Mouse (Mus musculus) left cerebral cortex, adult 2 months (tissue): ENCODE measurements around the gene D430042O09Rik. TPM values are rescaled to one million over a fixed set of nuclear protein-coding genes. Genes with fewer than 3 reads are reported as not detected.

Experiments used
- DNase-seq, 2 experiments: peaks; one replicate each; pipeline ENCODE4 v3.0.0; 2021 to 2022; ENCODE audit warnings: low spot score in 2 of 2, mixed read lengths in 1 of 2; ENCODE audit errors: extremely low spot score in 1 of 2
- H3K27ac ChIP-seq: fragments of 200-600 bp; 2 replicates; pipeline ENCODE4 v1.8.1; 2022
- H3K4me3 ChIP-seq: fragments of 200-600 bp; 2 replicates; pipeline ENCODE4 v1.8.1; 2022
- CTCF ChIP-seq: fragments of 200-600 bp; IDR thresholded peaks from 2 replicates; pipeline ENCODE4 v1.8.1; 2022; ENCODE audit warnings: antibody characterized with exemption, mild to moderate bottlenecking, moderate library complexity
- intact Hi-C: fragments of 180-260 bp; cut with DNase I; formaldehyde crosslinking; loops from one replicate; pipeline ENCODE4 v1.15.1; 2025
- total RNA-seq, 2 experiments: library from RNA; stranded (reverse); gene quantifications; 2 replicates each; pipeline ENCODE4 v1.2.3; 2021

Gene D430042O09Rik
- total RNA-seq, 2 experiments from 2014 or later = 25.9 to 28.3 TPM

- TF ChIP-seq CTCF = no peak
- Histone ChIP-seq H3K4me3 (no peak overlapping the region), H3K27ac (no peak overlapping the region)
- intact Hi-C loops = no loop called here
- no peak for DNase-seq
Measured at GRCm38 (mm10) chr7:125714803-125715202, 7.1 kb downstream of the D430042O09Rik start.

- intact Hi-C loops = no loop called here
- no peak overlapping the region for H3K27ac ChIP-seq
Measured at GRCm38 (mm10) chr7:125716724-125717123, 9.0 kb downstream of the D430042O09Rik start.

GRCm38 (mm10) chr7:125717612-125718011 lies 9.9 kb downstream of the D430042O09Rik start:
- no peak for DNase-seq
- Histone ChIP-seq H3K27ac (no peak overlapping the region), H3K4me3 (no peak overlapping the region)
- no peak for TF ChIP-seq CTCF
- intact Hi-C loops = no loop called here

More at GRCm38 (mm10) chr7:125716724-125717123, 9.0 kb downstream of the D430042O09Rik start:
- no peak overlapping the region for H3K4me3 ChIP-seq
- no peak for DNase-seq
- TF ChIP-seq CTCF = no peak

- TF ChIP-seq CTCF = no peak
- no peak for DNase-seq
- Histone ChIP-seq H3K27ac (no peak overlapping the region), H3K4me3 (no peak overlapping the region)
- intact Hi-C loops = no loop called here
Measured at GRCm38 (mm10) chr7:125720370-125720769, 12.7 kb downstream of the D430042O09Rik start.

GRCm38 (mm10) chr7:125721033-125721432 lies 13.3 kb downstream of the D430042O09Rik start:
- intact Hi-C loops = no loop called here
- Histone ChIP-seq H3K4me3 (no peak overlapping the region), H3K27ac (no peak overlapping the region)
- DNase-seq = no peak
- TF ChIP-seq CTCF = no peak

DNA sequence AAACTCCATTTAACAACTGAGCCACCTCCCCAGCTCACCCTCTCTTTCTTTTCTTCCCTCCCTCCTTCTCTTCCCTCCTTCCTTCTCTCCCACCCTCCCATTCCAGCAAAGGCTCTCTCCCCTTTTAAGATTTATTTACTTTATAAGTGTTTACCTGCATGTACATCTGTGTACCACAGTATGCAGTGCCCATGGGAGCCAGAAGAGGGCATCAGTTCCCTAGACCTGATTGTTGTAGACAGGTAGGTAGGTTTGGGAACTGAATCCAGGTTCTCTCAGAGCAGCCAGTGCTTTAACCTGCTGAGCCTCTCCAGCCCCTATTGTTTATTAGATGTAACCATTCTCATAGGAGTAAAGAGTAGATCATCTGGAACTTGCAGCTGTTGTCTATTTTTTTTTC lies 14.4 kb downstream of the D430042O09Rik start:
- Histone ChIP-seq H3K27ac (no peak overlapping the region), H3K4me3 (no peak overlapping the region)
- intact Hi-C loops = no loop called here
- DNase-seq = no peak
- peak; percentile 36 for TF ChIP-seq CTCF

DNA sequence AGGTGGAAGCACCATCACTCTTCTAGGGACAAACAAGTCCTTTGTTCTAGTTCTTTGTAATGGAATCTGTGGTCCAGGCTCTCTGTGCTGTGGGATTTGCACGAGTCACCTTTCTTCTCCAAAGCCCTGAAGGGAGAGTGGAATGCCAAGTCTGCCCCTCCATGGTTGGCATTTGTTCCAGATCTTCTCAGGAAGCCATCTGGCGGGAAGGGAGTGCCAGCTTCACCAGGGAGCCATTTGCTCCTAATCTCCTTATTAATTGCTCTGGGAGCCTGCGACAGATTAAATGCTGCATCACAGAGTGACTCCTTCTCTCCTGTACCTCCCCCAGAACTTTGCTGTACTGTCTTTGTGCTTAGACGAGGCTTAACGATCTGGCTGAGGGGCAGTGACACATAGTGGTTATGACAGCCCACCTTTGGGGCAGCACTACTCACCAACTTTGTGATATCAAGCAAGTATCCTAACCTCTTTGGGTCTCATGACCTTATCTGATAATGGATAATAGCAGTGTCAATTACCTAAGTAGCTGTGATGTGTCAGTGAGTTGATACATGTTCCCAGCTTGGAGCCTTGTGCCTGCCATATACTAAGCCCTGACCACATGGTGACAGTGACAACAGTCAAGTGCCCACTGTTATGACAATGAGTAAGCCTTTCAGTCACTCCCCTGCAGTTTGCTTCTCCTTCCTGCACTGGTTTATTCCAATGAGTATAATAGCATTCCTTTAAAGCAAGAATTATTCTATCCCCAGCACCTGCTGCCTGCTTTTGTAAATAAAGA lies 15.7 kb downstream of the D430042O09Rik start:
- intact Hi-C loops = no loop called here
- TF ChIP-seq CTCF = no peak
- no peak overlapping the region for H3K27ac ChIP-seq
- DNase-seq = no peak
- H3K4me3 ChIP-seq = no peak overlapping the region

DNA sequence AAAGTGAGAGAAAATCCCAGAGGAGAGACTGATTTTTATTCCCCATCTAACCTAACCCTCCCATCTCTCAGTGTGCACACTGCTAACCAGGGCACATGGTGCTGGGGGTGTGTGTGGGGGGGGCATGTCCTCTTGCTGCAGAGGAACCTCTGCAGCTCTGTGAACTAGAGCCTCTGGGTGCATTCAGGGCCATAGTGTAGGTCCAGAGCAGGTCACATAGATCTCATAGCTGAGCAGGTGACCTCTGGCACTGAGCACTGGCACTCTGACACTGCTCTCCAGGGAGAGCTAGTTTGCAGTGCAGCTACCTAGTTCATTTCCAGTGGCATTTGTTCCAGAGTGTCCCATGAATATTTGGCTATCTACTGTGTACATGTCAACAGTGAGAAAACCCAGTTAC lies 24.0 kb downstream of the D430042O09Rik start:
- Histone ChIP-seq H3K4me3 (no peak overlapping the region), H3K27ac (no peak overlapping the region)
- no peak for TF ChIP-seq CTCF
- intact Hi-C loops = no loop called here
- no peak for DNase-seq

DNA sequence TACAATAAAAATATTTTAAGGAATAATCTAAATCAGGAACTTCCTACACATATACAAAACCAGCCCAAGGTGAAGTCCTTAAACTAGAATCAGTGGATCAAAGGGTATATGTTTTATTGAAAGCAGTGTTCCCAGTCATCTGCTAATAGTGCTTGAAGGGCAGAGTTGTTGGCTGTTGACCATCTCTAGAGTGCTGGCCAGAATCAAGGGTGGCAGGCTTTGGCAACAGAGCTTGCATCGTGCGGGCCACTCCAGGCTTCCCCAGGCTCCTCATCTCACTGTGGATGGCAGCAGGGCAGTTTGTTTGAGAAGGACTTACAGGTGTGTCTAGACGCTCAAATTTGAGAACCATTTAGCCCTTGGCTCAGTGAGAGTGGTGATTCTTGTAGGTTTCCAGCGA lies 26.1 kb downstream of the D430042O09Rik start:
- no peak for DNase-seq
- no peak overlapping the region for H3K4me3 ChIP-seq
- TF ChIP-seq CTCF = no peak
- H3K27ac ChIP-seq = no peak overlapping the region
- intact Hi-C loops = no loop called here

- intact Hi-C loops = no loop called here
- no peak overlapping the region for H3K4me3 ChIP-seq
Measured at GRCm38 (mm10) chr7:125736366-125737015, 28.8 kb downstream of the D430042O09Rik start.

DNA sequence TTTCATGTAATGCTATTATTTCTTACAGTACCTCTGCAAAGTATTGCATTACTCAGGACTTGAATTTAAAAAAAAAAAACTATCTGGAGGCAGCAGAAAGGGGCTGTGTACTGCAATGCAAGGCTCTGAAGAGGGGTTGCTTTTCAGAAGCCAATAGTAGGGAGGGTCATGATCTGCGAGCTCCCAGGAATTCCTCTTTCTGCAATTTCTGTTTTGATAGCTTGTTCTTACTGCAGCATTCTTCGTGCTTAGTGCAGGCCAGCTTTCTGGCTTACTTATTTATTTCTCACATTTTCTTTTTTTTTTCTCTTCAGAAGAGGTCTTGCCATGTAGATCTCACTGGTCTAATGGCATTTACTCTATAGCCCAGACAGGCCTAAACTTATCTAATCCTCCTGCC lies 32.8 kb downstream of the D430042O09Rik start:
- Histone ChIP-seq H3K4me3 (no peak overlapping the region), H3K27ac (no peak overlapping the region)
- no peak for TF ChIP-seq CTCF
- intact Hi-C loops = no loop called here
- no peak for DNase-seq

More at GRCm38 (mm10) chr7:125736366-125737015, 28.8 kb downstream of the D430042O09Rik start:
- H3K27ac ChIP-seq = no peak overlapping the region
- no peak for TF ChIP-seq CTCF
- no peak for DNase-seq

DNA sequence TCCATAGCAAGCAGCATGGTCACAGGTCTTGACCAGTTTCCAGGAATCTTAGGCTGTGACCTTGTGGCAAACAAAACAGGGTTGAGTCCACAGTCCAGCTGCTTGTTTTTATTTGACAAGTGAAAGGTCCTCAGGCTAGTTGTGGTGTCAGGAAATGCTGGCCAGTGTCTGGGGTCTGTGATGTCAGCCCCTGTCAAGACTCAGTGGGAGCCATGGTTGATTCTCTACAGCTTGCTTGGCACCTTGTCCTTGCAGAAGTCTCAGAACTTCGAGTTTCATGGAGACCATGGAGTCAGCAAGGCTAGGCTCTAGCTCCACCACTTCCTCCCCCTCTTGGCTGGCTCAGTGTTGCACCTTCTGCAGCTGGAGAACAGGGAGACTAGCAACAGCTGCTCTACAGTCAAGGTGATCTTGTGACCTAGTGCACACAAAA lies 33.6 kb downstream of the D430042O09Rik start:
- Histone ChIP-seq H3K4me3 (no peak overlapping the region), H3K27ac (no peak overlapping the region)
- no peak for TF ChIP-seq CTCF
- DNase-seq = no peak
- intact Hi-C loops = no loop called here
